Comparison of ENCODE assay signal across 22 mouse cellular contexts in the genomic region with DNA sequence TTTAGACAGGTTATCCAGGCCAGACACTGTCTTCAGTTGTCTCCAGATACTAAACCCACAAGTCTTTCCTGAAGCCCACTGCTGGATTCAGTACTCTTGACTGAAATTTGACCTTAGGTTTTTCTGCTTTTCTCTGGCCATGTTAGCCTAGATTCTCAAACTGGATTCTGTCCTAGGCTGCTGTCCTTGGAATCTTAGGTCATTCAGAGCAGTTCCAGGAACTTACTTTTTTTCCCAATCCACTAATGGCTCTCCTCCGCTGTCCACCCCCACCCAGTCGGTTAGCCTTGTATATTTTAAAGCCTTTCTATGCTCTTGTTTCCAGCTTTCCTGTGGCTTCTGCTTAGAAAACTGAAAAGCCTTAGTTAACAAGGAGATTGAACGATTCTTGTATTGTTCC. TPM values are rescaled to one million over a fixed set of nuclear protein-coding genes. Genes with fewer than 3 reads are reported as not detected.
A peak's percentile ranks its signal among the peaks of the same experiment; 100 is the strongest.
DNase-seq lines count a peak whose midpoint lies in the region; ATAC-seq and TF ChIP-seq lines count a peak whose summit lies in the region.
"Had no signal": no experiment of that assay in that cellular context is flagged by ENCODE, and none has a peak within 500 bp of the region (broad histone marks: within the 10 kb centered on the region; RNA-seq: fewer than 3 reads in every experiment).

No protein-coding gene starts in this region.

- H3K4me1 ChIP-seq in heart, embryonic 11.5 days (ENCODE audit: control insufficient read depth, insufficient read depth, low read length): peaks cover 19% of the 10 kb centered on the region
- peaks cover 32% of the 10 kb centered on the region for H3K4me1 ChIP-seq in liver, adult 2 months (ENCODE audit: control insufficient read depth, insufficient read depth, low read length)
- peaks cover 33% of the 10 kb centered on the region for H3K4me1 ChIP-seq in liver, embryonic 12.5 days
- H3K4me1 ChIP-seq in G1E (ENCODE audit: insufficient read depth, low read depth, low read length): peaks cover 91% of the 10 kb centered on the region

- H3K27me3 ChIP-seq in heart, embryonic 11.5 days (ENCODE audit: control insufficient read depth, insufficient read depth, low read length): no peaks in the 10 kb centered on the region
- H3K27me3 ChIP-seq in liver, adult 2 months (ENCODE audit: control insufficient read depth, insufficient read depth, low read length): no peaks in the 10 kb centered on the region
- H3K27me3 ChIP-seq in liver, embryonic 12.5 days (replicated peaks): no peaks in the 10 kb centered on the region
- H3K27me3 ChIP-seq in G1E (ENCODE audit: insufficient read depth, low read length): no peaks in the 10 kb centered on the region
- H3K27me3 ChIP-seq: forebrain, embryonic 13.5 days; midbrain, embryonic 15.5 days; neural tube, embryonic 15.5 days; stomach, embryonic 15.5 days had no signal

- TF ChIP-seq POLR2A in liver, adult 2 months (IDR thresholded peaks at IDR 0.05; ENCODE audit: extremely low read depth, insufficient read depth, low read length): no peak

- no peak for TF ChIP-seq CTCF in liver, adult 2 months (IDR thresholded peaks at IDR 0.05; ENCODE audit: low read depth, low read length)
- TF ChIP-seq CTCF in G1E (IDR thresholded peaks at IDR 0.05; ENCODE audit: low read depth, low read length): no peak

- no peak overlapping the region for H3K4me2 ChIP-seq in heart, embryonic 11.5 days
- H3K4me2 ChIP-seq in liver, embryonic 12.5 days: no peak overlapping the region
- H3K4me2 ChIP-seq: forebrain, embryonic 13.5 days; liver, embryonic 11.5 days; midbrain, embryonic 15.5 days; neural tube, embryonic 15.5 days; stomach, embryonic 15.5 days had no signal

- no peaks in the 10 kb centered on the region for H3K9me3 ChIP-seq in heart, embryonic 11.5 days (replicated peaks; ENCODE audit: control insufficient read depth, low read length)
- no peaks in the 10 kb centered on the region for H3K9me3 ChIP-seq in liver, embryonic 12.5 days (replicated peaks)
- no peaks in the 10 kb centered on the region for H3K9me3 ChIP-seq in G1E (replicated peaks)
- H3K9me3 ChIP-seq: forebrain, embryonic 13.5 days; midbrain, embryonic 15.5 days; neural tube, embryonic 15.5 days; stomach, embryonic 15.5 days had no signal

- WGBS in heart, embryonic 11.5 days (ENCODE audit: insufficient replicate concordance): 80% methylated on average over 3 of the region's 3 CpGs
- WGBS in liver, adult 2 months: 29% methylated on average over 3 of the region's 3 CpGs
- 82% methylated on average over 3 of the region's 3 CpGs for WGBS in liver, embryonic 12.5 days (ENCODE audit: insufficient replicate concordance)

- H3K36me3 ChIP-seq in heart, embryonic 11.5 days (ENCODE audit: control insufficient read depth, insufficient read depth, low read length): no peaks in the 10 kb centered on the region; the same call in 1 of the 2 replicates
- H3K36me3 ChIP-seq in liver, adult 2 months (ENCODE audit: control insufficient read depth, insufficient read depth, low read length): peaks cover 10% of the 10 kb centered on the region; the same call in 1 of the 2 replicates
- peaks cover 5% of the 10 kb centered on the region; the same call in 1 of the 2 replicates for H3K36me3 ChIP-seq in liver, embryonic 12.5 days
- peaks cover 50% of the 10 kb centered on the region for H3K36me3 ChIP-seq in G1E (replicated peaks)
- H3K36me3 ChIP-seq: midbrain, embryonic 15.5 days; stomach, embryonic 15.5 days had no signal

- H3K79me2 ChIP-seq in liver, adult 2 months (ENCODE audit: control insufficient read depth, insufficient read depth, low read length): peaks cover 29% of the 10 kb centered on the region

- no peak for ATAC-seq in heart, embryonic 11.5 days (replicated peaks; ENCODE audit: insufficient number of reproducible peaks, low FRiP score, low TSS enrichment)
- no peak for ATAC-seq in liver, embryonic 12.5 days
- ATAC-seq in G1E (ENCODE audit: extremely low read depth, insufficient number of reproducible peaks, low FRiP score, poor library complexity, severe bottlenecking): no peak
- ATAC-seq: forebrain, embryonic 13.5 days; hindbrain, embryonic 16.5 days; intestine, embryonic 16.5 days; midbrain, embryonic 15.5 days had no signal

- H3K9ac ChIP-seq in heart, embryonic 11.5 days (ENCODE audit: low read depth, low read length): no peak overlapping the region
- H3K9ac ChIP-seq in liver, adult 2 months (ENCODE audit: low read depth, low read length): 0 out of 2 replicates have a peak overlapping the region, but pooled peaks have one; percentile 7
- H3K9ac ChIP-seq in liver, embryonic 12.5 days: no peak overlapping the region
- H3K9ac ChIP-seq: forebrain, embryonic 13.5 days; midbrain, embryonic 15.5 days; neural tube, embryonic 15.5 days; stomach, embryonic 15.5 days had no signal

- H3K4me3 ChIP-seq in heart, embryonic 11.5 days (ENCODE audit: low read depth, low read length): no peak overlapping the region
- no peak overlapping the region for H3K4me3 ChIP-seq in liver, adult 2 months (ENCODE audit: insufficient read depth, low read depth, low read length)
- H3K4me3 ChIP-seq in liver, embryonic 12.5 days: no peak overlapping the region
- peak overlapping the region; percentile 54; the same call in 1 of the 2 replicates for H3K4me3 ChIP-seq in G1E (ENCODE audit: low read depth, low read length)
- H3K4me3 ChIP-seq: erythroblast, embryonic 14.5 days; forebrain, embryonic 13.5 days; midbrain, embryonic 15.5 days; neural tube, embryonic 15.5 days; stomach, embryonic 15.5 days had no signal

- H3K27ac ChIP-seq in heart, embryonic 11.5 days (ENCODE audit: low read depth, low read length): 0 out of 2 replicates have a peak overlapping the region, but pooled peaks have one; percentile 15
- H3K27ac ChIP-seq in liver, adult 2 months (replicated peaks; ENCODE audit: insufficient read depth, low read depth, low read length): peak overlapping the region; percentile 71
- H3K27ac ChIP-seq in liver, embryonic 12.5 days: no peak overlapping the region
- H3K27ac ChIP-seq: forebrain, embryonic 13.5 days; midbrain, embryonic 15.5 days; neural tube, embryonic 15.5 days; stomach, embryonic 15.5 days had no signal

- DNase-seq in adrenal gland, adult 2 months: peak; percentile 69
- no peak for DNase-seq in adrenal gland, postnatal 25 days
- no peak for DNase-seq in heart, adult 9 months (ENCODE audit: low spot score in 2 of 2)
- peak; percentile 80 for DNase-seq in liver, adult 2 months (ENCODE audit: extremely low read depth, low read depth, low spot score)
- no peak for DNase-seq in G1E (ENCODE audit: low spot score)
- DNase-seq in thymus, postnatal 36 days: no peak
- DNase-seq: cerebellum, adult 9-10 months; gastrocnemius, postnatal 36 days; kidney, postnatal 10 days; lung, postnatal 14 days; spleen, adult 18-20 months; thymus, adult 18-20 months had no signal

RNA-seq across cellular contexts. Expression of a gene that starts 37.8 kb away (rescaled TPM):
- 1,000 to 10,000 TPM in 1 of 2 experiments, 100 to 1,000 TPM in 1; 490 to 1,131 TPM for total RNA-seq in adrenal gland, adult 2 months (2021)
- 123 and 254 TPM in 2 replicates for polyA plus RNA-seq in adrenal gland, adult 2 months (2012; rRNA removed)
- total RNA-seq in adrenal gland, postnatal 25 days (2021): 524 and 667 TPM in 2 replicates
- 91.2 and 102 TPM in 2 replicates for polyA plus RNA-seq in heart, embryonic 11.5 days (2014; fragmentation: Nextera tagmentation; extraction: Ambion mirVana)
- total RNA-seq in liver, adult 2 months (2014; rRNA removed): 228 and 280 TPM in 2 replicates
- 234 and 322 TPM in 2 replicates for polyA plus RNA-seq in liver, adult 2 months (2012; rRNA removed)
- polyA plus RNA-seq in liver, embryonic 12.5 days (2016; fragmentation: Nextera tagmentation; extraction: Ambion mirVana): 28.1 and 28.8 TPM in 2 replicates
- total RNA-seq in G1E (2014; fragmentation: Nextera tagmentation) (80.4 and 81.5 TPM in 2 replicates), G1E (2017) (94.5 and 99.9 TPM in 2 replicates)
- polyA plus RNA-seq in G1E (2012): 6.3 and 11.7 TPM in 2 replicates

Comparison
In these comparisons a context has a peak if more than half of its experiments do, and no peak if none do; other contexts are left out.
1. DNase-seq: peak in adrenal gland, adult 2 months (single experiment) and liver, adult 2 months (single experiment); none in adrenal gland, postnatal 25 days (single experiment), heart, adult 9 months (0 of 2), G1E (single experiment) and thymus, postnatal 36 days (0 of 2).